Mouse (Mus musculus) heart, adult 2 months (tissue): ENCODE measurements around the gene Pygl.

ENCODE experiments used
- CTCF ChIP-seq: fragments of 200-600 bp; IDR thresholded peaks from 2 replicates; pipeline ENCODE4 v1.8.1; 2022; ENCODE audit warnings: antibody characterized with exemption, mild to moderate bottlenecking, moderate library complexity
- EP300 ChIP-seq: fragments of 200-500 bp; IDR thresholded peaks from 2 replicates; pipeline ENCODE4 v1.6.1; 2011; ENCODE audit warnings: low read depth, low read length, control low read depth; ENCODE audit not compliant: insufficient read depth
- POLR2A ChIP-seq: fragments of 200-500 bp; IDR thresholded peaks from 2 replicates; pipeline ENCODE4 v1.6.1; 2011; ENCODE audit warnings: mild to moderate bottlenecking, low read depth, low read length, control low read depth; ENCODE audit not compliant: insufficient read depth

- TF ChIP-seq POLR2A = no peak
- TF ChIP-seq CTCF = no peak
- TF ChIP-seq EP300 = no peak
Observed at GRCm38 (mm10) chr12:70195426-70195825, 35.9 kb downstream of the Pygl start.
